Mouse (Mus musculus): ENCODE data around the gene Itpkb.

GRCm38 (mm10) chr1:180312792-180313311 lies 17.4 kb upstream of the Itpkb start:
- TF ChIP-seq POLR2A (IDR thresholded peaks at IDR 0.05; ENCODE audit: borderline replicate concordance, control insufficient read depth, low read depth, low read length) (no peak), CTCF (IDR thresholded peaks at IDR 0.05; ENCODE audit: control insufficient read depth, insufficient read depth, low read length) (no peak)
